Mouse (Mus musculus): ENCODE data around the gene Glis1. TPM values are rescaled to one million over a fixed set of nuclear protein-coding genes. Genes with fewer than 3 reads are reported as not detected.
"Not testable (repeated sequence)": the region's sequence is repeated elsewhere in the genome, so short reads cannot be mapped to it uniquely, and the experiment has no call there.

The Glis1 gene
- polyA plus RNA-seq, 1 experiment: not detected

- 83% methylated on average over 4 of the region's 4 CpGs for WGBS
- Histone ChIP-seq H3K4me1 (ENCODE audit: control insufficient read depth, insufficient read depth, low read length) (peaks cover 6% of the 10 kb centered on the region; the same call in 1 of the 2 replicates), H3K4me3 (ENCODE audit: insufficient read depth, low read depth, low read length) (no peak overlapping the region), H3K27ac (ENCODE audit: insufficient read depth, low read depth, low read length) (no peak overlapping the region)
- no peak for TF ChIP-seq CTCF (IDR thresholded peaks at IDR 0.05; ENCODE audit: insufficient read depth, low read depth, low read length)
- TF ChIP-seq POLR2A (IDR thresholded peaks at IDR 0.05; ENCODE audit: insufficient read depth, low read depth, low read length): no peak
These were observed 159.0 kb downstream of the Glis1 start for GRCm38 (mm10) chr4:107593426-107593825.

DNA sequence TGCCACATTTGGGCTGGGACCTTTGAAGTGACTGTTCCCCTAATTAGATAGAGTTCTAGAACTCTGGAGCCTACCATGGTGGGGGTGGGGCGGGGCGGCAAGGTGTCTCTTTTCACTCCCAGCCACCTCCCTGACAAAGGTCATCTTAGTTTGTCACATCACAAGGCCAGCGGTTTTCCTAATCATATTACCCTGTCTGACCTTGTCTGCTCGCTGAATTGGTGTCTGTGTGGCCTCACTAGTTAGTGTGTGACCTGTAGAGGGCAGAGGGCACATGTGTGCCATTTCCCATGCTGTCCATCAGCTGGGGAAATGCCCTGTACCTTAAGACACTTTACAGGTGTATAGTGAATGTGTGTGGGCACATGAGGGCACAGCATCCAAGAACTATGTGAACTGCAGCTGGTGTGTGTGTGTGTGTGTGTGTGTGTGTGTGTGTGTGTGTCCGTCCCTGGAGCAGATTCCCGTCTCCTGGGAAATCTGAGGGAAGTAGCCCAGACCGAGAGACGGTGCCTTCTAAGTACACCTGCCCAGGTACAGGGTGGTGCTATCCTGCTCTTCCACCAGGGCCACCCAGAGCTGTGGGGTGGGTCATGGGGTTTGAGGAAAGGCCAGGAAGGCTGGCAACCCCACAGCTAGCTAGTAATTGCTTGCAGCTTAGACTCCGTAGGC, 163.0 kb downstream of the Glis1 start:
- WGBS: 85% methylated on average over 9 of the region's 9 CpGs
- H3K4me1 ChIP-seq (ENCODE audit: control insufficient read depth, insufficient read depth, low read length): peaks cover 6% of the 10 kb centered on the region; the same call in 1 of the 2 replicates
- H3K27ac ChIP-seq (ENCODE audit: insufficient read depth, low read depth, low read length): no peak overlapping the region
- no peak for TF ChIP-seq CTCF (IDR thresholded peaks at IDR 0.05; ENCODE audit: insufficient read depth, low read depth, low read length)
- no peak for TF ChIP-seq POLR2A (IDR thresholded peaks at IDR 0.05; ENCODE audit: insufficient read depth, low read depth, low read length)
- no peak overlapping the region for H3K4me3 ChIP-seq (ENCODE audit: insufficient read depth, low read depth, low read length)

GRCm38 (mm10) chr4:107597898-107598580, 163.6 kb downstream of the Glis1 start:
- H3K4me3 ChIP-seq (ENCODE audit: insufficient read depth, low read depth, low read length): no peak overlapping the region
- H3K4me1 ChIP-seq (ENCODE audit: control insufficient read depth, insufficient read depth, low read length): peaks cover 11% of the 10 kb centered on the region
- TF ChIP-seq POLR2A (IDR thresholded peaks at IDR 0.05; ENCODE audit: insufficient read depth, low read depth, low read length) (no peak), CTCF (IDR thresholded peaks at IDR 0.05; ENCODE audit: insufficient read depth, low read depth, low read length) (no peak)
- H3K27ac ChIP-seq (ENCODE audit: insufficient read depth, low read depth, low read length): no peak overlapping the region
- WGBS: 49% methylated on average over 10 of the region's 10 CpGs

GRCm38 (mm10) chr4:107598581-107598958, 164.2 kb downstream of the Glis1 start:
- H3K27ac ChIP-seq (ENCODE audit: insufficient read depth, low read depth, low read length); H3K4me3 ChIP-seq (ENCODE audit: insufficient read depth, low read depth, low read length): not testable (repeated sequence)
- peaks cover 15% of the 10 kb centered on the region for H3K4me1 ChIP-seq (ENCODE audit: control insufficient read depth, insufficient read depth, low read length)
- 84% methylated on average over 5 of the region's 5 CpGs for WGBS

GRCm38 (mm10) chr4:107602284-107602683, 167.9 kb downstream of the Glis1 start:
- Histone ChIP-seq H3K27ac (ENCODE audit: insufficient read depth, low read depth, low read length) (no peak overlapping the region), H3K4me1 (ENCODE audit: control insufficient read depth, insufficient read depth, low read length) (peaks cover 20% of the 10 kb centered on the region), H3K4me3 (ENCODE audit: insufficient read depth, low read depth, low read length) (no peak overlapping the region)
- TF ChIP-seq CTCF (IDR thresholded peaks at IDR 0.05; ENCODE audit: insufficient read depth, low read depth, low read length): no peak
- 93% methylated on average over 7 of the region's 7 CpGs for WGBS

- Histone ChIP-seq H3K27ac (ENCODE audit: insufficient read depth, low read depth, low read length) (no peak overlapping the region), H3K4me1 (ENCODE audit: control insufficient read depth, insufficient read depth, low read length) (peaks cover 17% of the 10 kb centered on the region), H3K4me3 (ENCODE audit: insufficient read depth, low read depth, low read length) (no peak overlapping the region)
- WGBS: 72% methylated on average over 14 of the region's 14 CpGs
- no peak for TF ChIP-seq CTCF (IDR thresholded peaks at IDR 0.05; ENCODE audit: insufficient read depth, low read depth, low read length)
- no peak for TF ChIP-seq POLR2A (IDR thresholded peaks at IDR 0.05; ENCODE audit: insufficient read depth, low read depth, low read length)
These were observed 168.4 kb downstream of the Glis1 start for GRCm38 (mm10) chr4:107602787-107603186.

DNA sequence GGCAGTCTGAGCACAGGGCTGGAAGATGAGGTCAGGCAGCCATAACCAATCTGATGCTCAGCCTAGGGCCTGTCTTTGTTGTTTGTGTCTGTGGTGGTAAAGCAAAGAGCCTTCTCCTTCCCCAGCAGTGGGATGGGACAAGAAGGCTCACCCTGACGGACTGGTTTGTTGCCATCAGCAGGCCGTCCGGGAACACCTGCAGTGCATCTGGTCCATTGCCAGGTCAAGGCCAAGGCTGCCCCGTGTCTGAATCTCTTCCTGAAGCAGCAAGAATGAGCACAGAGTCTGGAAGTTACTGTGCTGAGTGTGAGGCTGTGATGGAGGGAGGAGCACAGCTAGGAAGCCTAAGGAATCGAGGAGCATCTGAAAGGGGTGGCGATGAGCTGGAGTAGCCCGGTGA, 168.8 kb downstream of the Glis1 start:
- WGBS: 78% methylated on average over 7 of the region's 7 CpGs
- Histone ChIP-seq H3K4me1 (ENCODE audit: control insufficient read depth, insufficient read depth, low read length) (peaks cover 14% of the 10 kb centered on the region), H3K27ac (ENCODE audit: insufficient read depth, low read depth, low read length) (no peak overlapping the region), H3K4me3 (ENCODE audit: insufficient read depth, low read depth, low read length) (no peak overlapping the region)
- no peak for TF ChIP-seq POLR2A (IDR thresholded peaks at IDR 0.05; ENCODE audit: insufficient read depth, low read depth, low read length)

- no peak for TF ChIP-seq POLR2A (IDR thresholded peaks at IDR 0.05; ENCODE audit: insufficient read depth, low read depth, low read length)
- TF ChIP-seq CTCF (IDR thresholded peaks at IDR 0.05; ENCODE audit: insufficient read depth, low read depth, low read length): no peak
- Histone ChIP-seq H3K4me3 (ENCODE audit: insufficient read depth, low read depth, low read length) (no peak overlapping the region), H3K27ac (ENCODE audit: insufficient read depth, low read depth, low read length) (no peak overlapping the region), H3K4me1 (ENCODE audit: control insufficient read depth, insufficient read depth, low read length) (peaks cover 17% of the 10 kb centered on the region)
- WGBS: 90% methylated on average over 17 of the region's 17 CpGs
These were observed 171.7 kb downstream of the Glis1 start for GRCm38 (mm10) chr4:107605964-107606602.

GRCm38 (mm10) chr4:107609775-107610174, 175.4 kb downstream of the Glis1 start:
- H3K27ac ChIP-seq (ENCODE audit: insufficient read depth, low read depth, low read length): no peak overlapping the region
- 88% methylated on average over 8 of the region's 8 CpGs for WGBS
- peaks cover 22% of the 10 kb centered on the region for H3K4me1 ChIP-seq (ENCODE audit: control insufficient read depth, insufficient read depth, low read length)

More at GRCm38 (mm10) chr4:107609775-107610174, 175.4 kb downstream of the Glis1 start:
- no peak for TF ChIP-seq CTCF (IDR thresholded peaks at IDR 0.05; ENCODE audit: insufficient read depth, low read depth, low read length)
- TF ChIP-seq POLR2A (IDR thresholded peaks at IDR 0.05; ENCODE audit: insufficient read depth, low read depth, low read length): no peak
- H3K4me3 ChIP-seq (ENCODE audit: insufficient read depth, low read depth, low read length): no peak overlapping the region
